Mouse (Mus musculus) midbrain, embryonic 11.5 days (tissue): Measurements from ENCODE around the gene Gm39653. TPM values are rescaled to one million over a fixed set of nuclear protein-coding genes. Genes with fewer than 3 reads are reported as not detected.
A peak's percentile ranks its signal among the peaks of the same experiment; 100 is the strongest.

Source experiments
- ATAC-seq: fragments of 200-750 bp; cut with Nextera tagmentation; 2 replicates; pipeline ENCODE4 v1.8.0; 2017; ENCODE audit warnings: moderate TSS enrichment, moderate library complexity; ENCODE audit not compliant: low FRiP score
- DNase-seq: peaks from one replicate; pipeline ENCODE4 v3.0.0; 2015; ENCODE audit warnings: low spot score; ENCODE audit errors: missing footprints
- H3K27ac ChIP-seq: fragments of 300-500 bp; sonication (generic); 2 replicates; pipeline ENCODE4 v1.5.1; 2014; ENCODE audit warnings: low read depth, low read length
- H3K27me3 ChIP-seq: fragments of 300-500 bp; sonication (generic); 2 replicates; pipeline ENCODE4 v1.6.1; 2014; ENCODE audit warnings: mild to moderate bottlenecking, low read length, moderate library complexity, mixed read lengths; ENCODE audit not compliant: control insufficient read depth, insufficient read depth
- H3K36me3 ChIP-seq: fragments of 300-500 bp; sonication (generic); 2 replicates; pipeline ENCODE4 v1.6.1; 2014; ENCODE audit warnings: mild to moderate bottlenecking, low read length, moderate library complexity, mixed read lengths; ENCODE audit not compliant: control insufficient read depth, insufficient read depth
- H3K4me1 ChIP-seq: fragments of 300-500 bp; sonication (generic); 2 replicates; pipeline ENCODE4 v1.6.1; 2014; ENCODE audit warnings: low read length; ENCODE audit not compliant: control insufficient read depth, insufficient read depth
- H3K4me2 ChIP-seq: fragments of 300-500 bp; sonication (generic); 2 replicates; pipeline ENCODE4 v1.6.1; 2014; ENCODE audit warnings: mild to moderate bottlenecking, moderate library complexity
- H3K4me3 ChIP-seq: fragments of 300-500 bp; sonication (generic); 2 replicates; pipeline ENCODE4 v1.5.1; 2014; ENCODE audit warnings: low read depth, low read length
- H3K9ac ChIP-seq: fragments of 300-500 bp; sonication (generic); 2 replicates; pipeline ENCODE4 v1.6.1; 2014; ENCODE audit warnings: low read length
- H3K9me3 ChIP-seq: fragments of 300-500 bp; sonication (generic); 2 replicates; pipeline ENCODE4 v1.6.1; 2016; ENCODE audit warnings: low read length; ENCODE audit not compliant: control insufficient read depth
- WGBS: fragments of 180-500 bp; shearing (Covaris S2); extraction: QIAGEN DNeasy Blood & Tissue Kit; methylation state at CpG from one replicate; pipeline ENCODE4 v1.1.7; 2014; 5-methylcytosine and 5-hydroxymethylcytosine counted together
- polyA plus RNA-seq: library from polyadenylated mRNA; unstranded; fragments of >200 nt; fragmentation: Nextera tagmentation; extraction: Ambion mirVana; gene quantifications from 2 replicates; pipeline ENCODE4 v1.2.1, GENCODE M21; 2014

The Gm39653 gene
- polyA plus RNA-seq, 1 experiment from 2014 or later: not detected

- H3K9ac ChIP-seq: no peak overlapping the region
- H3K36me3 ChIP-seq: no peaks in the 10 kb centered on the region
- no peak overlapping the region for H3K27ac ChIP-seq
- DNase-seq (peak; percentile 86), ATAC-seq (no peak)
- 52% methylated on average over 9 of the region's 9 CpGs for WGBS
- H3K27me3 ChIP-seq: no peaks in the 10 kb centered on the region
- no peaks in the 10 kb centered on the region for H3K9me3 ChIP-seq
- H3K4me1 ChIP-seq: peaks cover 3% of the 10 kb centered on the region; the same call in 1 of the 2 replicates
- H3K4me3 ChIP-seq: no peak overlapping the region
- H3K4me2 ChIP-seq: no peak overlapping the region
Measured at GRCm38 (mm10) chr1:63667201-63667948, 51.6 kb downstream of the Gm39653 start.

GRCm38 (mm10) chr1:63667949-63668851 lies 52.4 kb downstream of the Gm39653 start:
- Histone ChIP-seq H3K4me3 (no peak overlapping the region), H3K4me2 (no peak overlapping the region; the same call in 1 of the 2 replicates), H3K4me1 (peaks cover 3% of the 10 kb centered on the region; the same call in 1 of the 2 replicates), H3K9ac (no peak overlapping the region), H3K9me3 (no peaks in the 10 kb centered on the region), H3K27me3 (no peaks in the 10 kb centered on the region), H3K36me3 (no peaks in the 10 kb centered on the region), H3K27ac (no peak overlapping the region)
- no peak for DNase-seq
- ATAC-seq: 0 out of 2 replicates have a peak, but pooled peaks have one; percentile 50
- WGBS: 21% methylated on average over 13 of the region's 13 CpGs

GRCm38 (mm10) chr1:63668852-63669160 lies 53.0 kb downstream of the Gm39653 start:
- no peak overlapping the region for H3K4me2 ChIP-seq
- ATAC-seq: no peak; the same call in 1 of the 2 replicates
- no peaks in the 10 kb centered on the region for H3K9me3 ChIP-seq
- no peaks in the 10 kb centered on the region for H3K27me3 ChIP-seq
- DNase-seq: peak; percentile 88
- peaks cover 3% of the 10 kb centered on the region; the same call in 1 of the 2 replicates for H3K4me1 ChIP-seq
- no peak overlapping the region for H3K4me3 ChIP-seq
- 12% methylated on average over 3 of the region's 3 CpGs for WGBS
- H3K27ac ChIP-seq: no peak overlapping the region
- no peak overlapping the region for H3K9ac ChIP-seq
- H3K36me3 ChIP-seq: no peaks in the 10 kb centered on the region

Other genes with a start within 250 kb of the Gm39653 start
- gene Adam23, start 170.1 kb upstream of the Gm39653 start, polyA plus RNA-seq: 8.0 and 9.1 TPM in 2 replicates
- gene Dytn, start 71.0 kb downstream of the Gm39653 start, polyA plus RNA-seq: not detected in 2 replicates
- 0.25 TPM in 1 of 2 replicates, not detected in the other for gene Mdh1b, start 114.3 kb downstream of the Gm39653 start, polyA plus RNA-seq
- gene Fastkd2, start 114.6 kb downstream of the Gm39653 start, polyA plus RNA-seq: 69.4 and 72.1 TPM in 2 replicates
- 0.07 and 0.23 TPM in 2 replicates for gene 4933402D24Rik, start 153.3 kb downstream of the Gm39653 start, polyA plus RNA-seq